Mouse (Mus musculus) ES-Bruce4 (cell line): ENCODE measurements around the gene Csmd2. TPM values are rescaled to one million over a fixed set of nuclear protein-coding genes. Genes with fewer than 3 reads are reported as not detected.

Source experiments
- H3K27ac ChIP-seq: 2 replicates; pipeline ENCODE4 v1.5.1; 2012; ENCODE audit warnings: low read length, inconsistent platforms; ENCODE audit not compliant: insufficient read depth
- H3K27me3 ChIP-seq: 2 replicates; pipeline ENCODE4 v1.6.1; 2012; ENCODE audit warnings: mild to moderate bottlenecking, low read length, inconsistent platforms; ENCODE audit not compliant: control insufficient read depth, poor library complexity, insufficient read depth, severe bottlenecking
- H3K36me3 ChIP-seq: 2 replicates; pipeline ENCODE4 v1.6.1; 2012; ENCODE audit warnings: inconsistent platforms, mild to moderate bottlenecking, low read length, moderate library complexity; ENCODE audit not compliant: control insufficient read depth, poor library complexity, insufficient read depth, severe bottlenecking
- H3K4me1 ChIP-seq: one replicate; pipeline ENCODE4 v1.8.1; 2011; ENCODE audit warnings: low read length; ENCODE audit not compliant: control insufficient read depth, insufficient read depth
- H3K4me3 ChIP-seq: 2 replicates; pipeline ENCODE4 v1.5.1; 2011; ENCODE audit warnings: low read depth, mild to moderate bottlenecking, low read length
- H3K9ac ChIP-seq: 2 replicates; pipeline ENCODE4 v1.6.1; 2012; ENCODE audit warnings: low read depth, mild to moderate bottlenecking, inconsistent platforms; ENCODE audit not compliant: poor library complexity, severe bottlenecking
- H3K9me3 ChIP-seq: replicated peaks from 2 replicates; pipeline ENCODE4 v1.6.1; 2012; ENCODE audit warnings: mild to moderate bottlenecking, low read length, inconsistent platforms; ENCODE audit not compliant: control insufficient read depth, poor library complexity, insufficient read depth, severe bottlenecking
- CTCF ChIP-seq: IDR thresholded peaks from one replicate; pipeline ENCODE4 v1.8.1; 2011; ENCODE audit warnings: low read depth, low read length
- EP300 ChIP-seq: IDR thresholded peaks from 2 replicates; pipeline ENCODE4 v1.6.1; 2011; ENCODE audit warnings: low read depth, low read length; ENCODE audit not compliant: insufficient read depth
- POLR2A ChIP-seq: IDR thresholded peaks from one replicate; pipeline ENCODE4 v1.8.1; 2011; ENCODE audit warnings: low read length; ENCODE audit not compliant: insufficient read depth
- polyA plus RNA-seq: library from polyadenylated mRNA; stranded (reverse); fragments of >200 nt; gene quantifications from 2 replicates; pipeline ENCODE4 v1.2.4, GENCODE M21; 2011; ENCODE audit warnings: low read depth; ENCODE audit not compliant: missing spikeins, insufficient read depth, insufficient read length

Gene Csmd2
- 4.0 and 4.1 TPM in 2 replicates for polyA plus RNA-seq

DNA sequence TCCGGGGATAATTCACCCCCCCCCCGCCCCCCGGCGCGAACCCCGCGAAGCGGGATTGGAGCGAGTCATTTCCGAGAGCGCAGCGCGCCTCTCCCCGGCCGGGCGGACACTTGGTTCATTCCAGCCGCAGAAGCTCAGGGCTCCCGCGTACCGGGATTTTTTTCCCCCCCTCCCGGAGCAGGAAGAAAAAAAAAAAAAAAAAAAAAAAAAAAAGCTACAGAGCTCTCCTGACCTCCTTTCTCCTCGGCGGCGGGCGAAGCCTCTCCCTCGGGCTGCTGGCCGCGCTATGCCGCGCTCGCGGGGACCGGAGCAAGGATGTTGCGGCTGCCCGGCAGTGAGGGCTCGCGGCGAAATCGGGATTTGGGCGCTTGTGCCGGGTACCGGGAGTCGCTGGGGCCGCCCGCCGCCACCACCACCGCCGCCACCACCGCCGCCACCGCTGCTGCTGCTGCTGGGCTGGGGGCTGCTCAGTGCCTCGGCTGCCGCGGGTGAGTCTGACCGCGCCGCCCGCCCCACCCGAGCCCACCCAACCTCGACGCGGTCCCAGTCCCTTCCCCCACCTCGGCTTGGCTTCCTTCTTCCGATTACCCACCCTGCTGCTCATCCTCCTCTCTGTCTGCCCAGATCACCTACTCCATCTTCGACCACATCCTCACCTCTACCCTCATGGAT lies at the start of gene Csmd2:
Gene Csmd2, plus strand, starts transcription at position 74 of the 672 bp plus-strand sequence.
- Histone ChIP-seq H3K9ac (peak within 1 kb of the TSS; percentile 63), H3K4me1 (no peaks in the 10 kb centered on the region), H3K27me3 (peaks cover 6% of the 10 kb centered on the region; the same call in 1 of the 2 replicates), H3K9me3 (no peaks in the 10 kb centered on the region), H3K36me3 (no peaks in the 10 kb centered on the region), H3K4me3 (peak within 1 kb of the TSS; percentile 64), H3K27ac (no peak within 1 kb of the TSS)
- no peak for TF ChIP-seq EP300
- TF ChIP-seq POLR2A, result no peak
- no peak for TF ChIP-seq CTCF

DNA sequence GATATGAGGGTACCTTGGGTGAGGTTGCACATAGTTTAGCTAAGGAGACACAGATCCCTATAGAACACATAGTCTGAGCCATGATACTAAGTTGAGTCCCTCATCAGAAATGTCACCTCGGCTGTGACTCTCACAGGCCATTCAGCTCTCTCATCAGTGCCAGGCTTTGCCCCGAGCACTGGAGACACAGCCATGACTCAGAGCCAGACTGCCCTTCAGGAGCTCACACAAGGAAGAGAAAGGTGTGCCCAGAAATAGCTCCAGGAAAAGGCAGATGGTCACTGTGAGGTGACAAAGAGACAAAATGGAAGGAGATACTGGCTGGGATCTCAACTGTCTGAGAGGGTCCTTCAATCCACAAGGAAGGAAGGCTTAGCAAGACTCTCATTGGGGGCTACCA lies 40.0 kb upstream of the Csmd2 start:
- TF ChIP-seq EP300 (no peak), CTCF (no peak), POLR2A (no peak)
- Histone ChIP-seq H3K9ac (no peak overlapping the region), H3K9me3 (no peaks in the 10 kb centered on the region), H3K27ac (no peak overlapping the region), H3K36me3 (no peaks in the 10 kb centered on the region), H3K4me3 (no peak overlapping the region), H3K4me1 (no peaks in the 10 kb centered on the region), H3K27me3 (no peaks in the 10 kb centered on the region; the same call in 1 of the 2 replicates)

DNA sequence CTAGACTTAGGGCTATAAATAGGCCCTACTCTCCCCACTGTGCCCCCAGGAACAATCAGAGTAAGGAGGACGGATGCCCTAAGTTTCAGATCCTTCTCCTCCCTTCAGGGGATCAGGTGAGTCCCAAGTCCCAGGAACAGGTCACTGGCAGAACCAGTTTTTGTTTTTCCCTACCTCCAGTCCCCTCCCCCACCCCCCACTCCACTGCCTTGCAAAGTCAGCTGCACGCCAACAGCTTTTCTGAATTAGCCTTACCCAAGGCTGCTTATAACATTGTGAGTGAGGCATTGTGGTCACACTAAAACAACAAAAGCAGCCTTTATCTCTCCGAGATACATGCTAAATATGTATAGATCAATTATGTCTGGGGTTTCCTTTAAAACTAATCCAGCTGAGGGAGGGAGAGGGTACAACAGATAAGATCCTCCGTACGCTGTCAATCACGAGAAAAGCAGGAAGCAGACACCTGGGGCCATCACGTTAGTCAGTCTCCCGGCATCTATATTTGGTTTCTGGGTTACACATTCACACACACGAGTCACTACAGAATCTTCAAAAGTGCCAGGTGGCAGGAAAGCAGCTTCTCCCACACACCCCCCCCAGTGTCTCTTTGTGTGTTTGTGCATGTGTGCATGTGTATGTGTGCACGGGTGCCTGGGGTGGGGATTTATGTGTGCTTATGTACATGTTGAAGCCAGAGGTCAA lies 34.5 kb upstream of the Csmd2 start:
- no peaks in the 10 kb centered on the region for H3K27me3 ChIP-seq
- no peak overlapping the region for H3K9ac ChIP-seq
- H3K4me1 ChIP-seq, result no peaks in the 10 kb centered on the region
- H3K9me3 ChIP-seq, result no peaks in the 10 kb centered on the region
- H3K4me3 ChIP-seq, result no peak overlapping the region
- no peak overlapping the region for H3K27ac ChIP-seq
- TF ChIP-seq EP300 (no peak), CTCF (no peak), POLR2A (no peak)
- no peaks in the 10 kb centered on the region for H3K36me3 ChIP-seq

DNA sequence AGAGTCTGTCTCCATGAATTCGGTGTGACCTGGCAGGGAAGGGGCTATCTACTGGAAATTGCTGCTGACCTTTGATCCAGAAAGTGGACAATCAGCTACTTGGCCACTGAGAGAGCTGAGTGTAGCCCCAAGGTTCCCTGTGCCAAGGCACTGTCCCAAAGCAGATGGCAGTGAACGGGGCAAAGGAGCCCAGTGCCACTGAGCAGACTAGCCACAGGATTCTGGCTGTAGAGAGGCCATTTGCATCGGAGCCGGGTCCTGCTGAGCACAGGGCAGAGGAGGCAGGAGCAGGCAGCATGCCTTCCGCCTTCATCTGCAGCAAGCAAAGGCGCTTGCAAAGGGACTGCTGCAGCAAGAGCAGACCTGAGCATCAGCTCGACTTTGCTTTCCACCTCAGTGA lies 18.6 kb upstream of the Csmd2 start:
- Histone ChIP-seq H3K27me3 (no peaks in the 10 kb centered on the region), H3K9ac (no peak overlapping the region), H3K4me3 (no peak overlapping the region), H3K9me3 (no peaks in the 10 kb centered on the region), H3K36me3 (no peaks in the 10 kb centered on the region), H3K4me1 (no peaks in the 10 kb centered on the region), H3K27ac (no peak overlapping the region)
- no peak for TF ChIP-seq POLR2A
- TF ChIP-seq EP300, result no peak
- no peak for TF ChIP-seq CTCF

DNA sequence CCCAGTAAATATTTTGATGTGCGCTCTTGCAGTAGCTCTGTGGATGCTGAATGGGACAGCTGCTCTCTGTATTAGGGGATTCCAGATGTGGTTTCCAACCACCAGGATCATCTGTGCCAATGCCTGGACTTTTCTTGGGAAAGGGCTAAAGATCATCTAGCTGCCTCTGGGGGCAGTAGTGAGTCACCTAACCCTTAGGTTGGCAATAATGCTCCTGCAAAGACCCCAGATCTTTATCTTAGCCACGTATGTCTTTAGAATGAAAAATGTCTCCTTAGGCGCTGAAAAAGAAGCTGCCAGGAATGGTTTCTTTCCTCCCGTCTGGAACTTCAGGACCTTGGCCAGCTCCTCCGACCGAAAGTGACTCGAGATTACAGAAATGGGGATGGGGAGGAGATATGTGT lies 17.6 kb upstream of the Csmd2 start:
- Histone ChIP-seq H3K9me3 (no peaks in the 10 kb centered on the region), H3K4me1 (no peaks in the 10 kb centered on the region), H3K27me3 (no peaks in the 10 kb centered on the region), H3K4me3 (no peak overlapping the region), H3K27ac (no peak overlapping the region), H3K9ac (no peak overlapping the region), H3K36me3 (no peaks in the 10 kb centered on the region)
- TF ChIP-seq POLR2A (no peak), EP300 (no peak), CTCF (no peak)

DNA sequence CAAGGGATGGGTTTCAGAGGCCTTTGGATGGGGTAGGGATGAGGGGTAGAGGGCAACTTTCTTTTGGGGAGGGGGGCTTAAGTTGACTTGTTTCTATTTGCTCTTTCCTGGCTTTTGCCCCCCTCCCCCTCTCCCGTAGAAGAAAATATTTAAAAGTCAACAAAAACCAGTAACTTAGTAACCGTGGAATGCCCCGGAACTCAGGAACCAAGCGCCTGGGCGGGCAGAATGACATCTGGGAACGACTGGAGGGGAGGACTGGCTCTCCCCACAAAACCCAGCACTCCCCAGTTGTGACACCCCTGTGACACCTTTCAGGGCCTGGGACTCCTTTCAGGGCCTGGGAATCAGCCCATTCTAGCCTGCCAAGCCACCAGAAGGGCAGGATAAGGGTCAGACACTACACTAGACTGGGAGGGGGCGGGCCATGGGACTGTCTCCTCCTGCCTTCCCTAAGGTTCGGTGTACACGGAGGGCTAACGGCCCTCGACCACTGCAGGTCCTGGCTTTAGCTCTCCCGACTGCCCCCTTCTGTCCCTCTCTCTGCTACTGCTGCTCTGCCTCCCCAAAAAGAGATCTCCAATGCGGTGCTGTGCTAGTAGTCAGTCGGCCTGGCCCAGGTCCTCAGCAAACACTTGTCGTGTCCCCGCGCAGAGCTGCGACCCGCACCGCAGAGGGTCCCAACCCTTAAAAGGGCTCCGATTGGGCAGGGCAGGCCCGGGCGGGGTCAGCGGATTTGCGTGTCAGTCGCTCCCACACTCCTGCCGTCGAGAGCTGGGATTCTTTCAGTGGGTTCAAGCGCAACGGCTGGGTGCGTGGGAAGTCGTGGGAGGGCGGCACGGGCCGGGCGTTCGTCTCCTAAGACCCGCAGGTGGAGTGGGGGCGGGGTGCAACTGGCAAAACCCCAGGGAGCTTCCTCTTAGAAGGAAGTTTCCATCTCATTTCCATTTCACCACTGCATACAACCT lies 16.5 kb upstream of the Csmd2 start, which contains the start of gene CK137956:
Gene CK137956, minus strand, starts transcription at position 51 of the 968 bp plus-strand sequence.
- TF ChIP-seq CTCF (peak; percentile 24), EP300 (no peak), POLR2A (no peak)
- no peak within 1 kb of the TSS for H3K27ac ChIP-seq
- H3K36me3 ChIP-seq, result no peaks in the 10 kb centered on the region
- no peak within 1 kb of the TSS for H3K9ac ChIP-seq
- H3K27me3 ChIP-seq, result no peaks in the 10 kb centered on the region
- H3K4me3 ChIP-seq, result peak within 1 kb of the TSS; percentile 35
- H3K9me3 ChIP-seq, result no peaks in the 10 kb centered on the region
- H3K4me1 ChIP-seq, result no peaks in the 10 kb centered on the region
